25 mouse cellular contexts compared by ENCODE assay signal in genomic region chr15:96480822-96481221, GRCm38 (mm10). TPM values are rescaled to one million over a fixed set of nuclear protein-coding genes. Genes with fewer than 3 reads are reported as not detected.
A peak's percentile ranks its signal among the peaks of the same experiment; 100 is the strongest.
DNase-seq lines count a peak whose midpoint lies in the region; ATAC-seq and TF ChIP-seq lines count a peak whose summit lies in the region.
"Had no signal": no experiment of that assay in that cellular context is flagged by ENCODE, and none has a peak within 500 bp of the region (broad histone marks: within the 10 kb centered on the region; RNA-seq: fewer than 3 reads in every experiment).

No protein-coding gene starts in this region.

- WGBS in kidney, postnatal 0 days: 80% methylated on average over 3 of the region's 3 CpGs

- no peaks in the 10 kb centered on the region for H3K27me3 ChIP-seq in kidney, postnatal 0 days (ENCODE audit: insufficient read depth, low read length)
- H3K27me3 ChIP-seq: embryonic facial prominence, embryonic 13.5 days; embryonic facial prominence, embryonic 15.5 days; forebrain, embryonic 13.5 days; forebrain, embryonic 15.5 days; Patski had no signal

- no peak overlapping the region for H3K27ac ChIP-seq in kidney, postnatal 0 days
- H3K27ac ChIP-seq: embryonic facial prominence, embryonic 13.5 days; embryonic facial prominence, embryonic 15.5 days; forebrain, embryonic 10.5 days; forebrain, embryonic 13.5 days; forebrain, embryonic 15.5 days had no signal

- no peaks in the 10 kb centered on the region for H3K9me3 ChIP-seq in kidney, postnatal 0 days (replicated peaks; ENCODE audit: low read length)
- H3K9me3 ChIP-seq: embryonic facial prominence, embryonic 13.5 days; embryonic facial prominence, embryonic 15.5 days; forebrain, embryonic 10.5 days; forebrain, embryonic 13.5 days; forebrain, embryonic 15.5 days had no signal

- H3K4me1 ChIP-seq in kidney, postnatal 0 days (replicated peaks; ENCODE audit: insufficient read depth, low read length): no peaks in the 10 kb centered on the region
- H3K4me1 ChIP-seq: embryonic facial prominence, embryonic 13.5 days; embryonic facial prominence, embryonic 15.5 days; forebrain, embryonic 13.5 days; forebrain, embryonic 15.5 days had no signal

- 0 out of 2 replicates have a peak, but pooled peaks have one; percentile 11 for TF ChIP-seq CTCF in kidney, postnatal 0 days (IDR thresholded peaks at IDR 0.05; ENCODE audit: low read depth)

- no peak overlapping the region for H3K4me2 ChIP-seq in kidney, postnatal 0 days (ENCODE audit: low read length)
- H3K4me2 ChIP-seq: embryonic facial prominence, embryonic 13.5 days; embryonic facial prominence, embryonic 15.5 days; forebrain, embryonic 13.5 days; forebrain, embryonic 15.5 days had no signal

- no peak overlapping the region for H3K9ac ChIP-seq in kidney, postnatal 0 days (ENCODE audit: low read depth, low read length)
- H3K9ac ChIP-seq: embryonic facial prominence, embryonic 13.5 days; embryonic facial prominence, embryonic 15.5 days; forebrain, embryonic 13.5 days; forebrain, embryonic 15.5 days had no signal

- ATAC-seq in frontal cortex, adult (ENCODE audit: low TSS enrichment): peak; percentile 85
- ATAC-seq in kidney, postnatal 0 days (replicated peaks; ENCODE audit: low FRiP score, low read depth): no peak
- ATAC-seq in granulocyte monocyte progenitor cell, adult 5-6 weeks (replicated peaks; ENCODE audit: poor library complexity, severe bottlenecking): no peak
- ATAC-seq: activated CD4-positive, CD25-positive, alpha-beta regulatory T cell, adult 4 months; forebrain, embryonic 13.5 days; forebrain, embryonic 15.5 days; Patski had no signal

- H3K36me3 ChIP-seq in kidney, postnatal 0 days (ENCODE audit: insufficient read depth, low read length): no peaks in the 10 kb centered on the region
- H3K36me3 ChIP-seq: embryonic facial prominence, embryonic 13.5 days; embryonic facial prominence, embryonic 15.5 days; forebrain, embryonic 10.5 days; forebrain, embryonic 15.5 days had no signal

- no peak for DNase-seq in frontal cortex, postnatal 10 days (ENCODE audit: low spot score in 2 of 2)
- DNase-seq in kidney, postnatal 0 days (ENCODE audit: low spot score): no peak
- DNase-seq in kidney, adult 11 months: no peak
- DNase-seq in brain, adult 2 months (ENCODE audit: low read depth, low spot score): peak; percentile 68
- DNase-seq in left cerebral cortex, adult 18-20 months (ENCODE audit: low spot score in 2 of 2): no peak
- DNase-seq: adrenal gland, adult 8-10 months; adrenal gland, postnatal 14 days; adrenal gland, postnatal 36 days; cerebellum, adult 11 months; cerebellum, adult 18-20 months; cerebellum, adult 8-10 months; cerebellum, adult 9-11 months; cerebellum, postnatal 14 days; cerebellum, postnatal 36 days; embryo, embryonic 11 days had no signal

- H3K4me3 ChIP-seq in kidney, postnatal 0 days (replicated peaks; ENCODE audit: low read depth, low read length): no peak overlapping the region
- H3K4me3 ChIP-seq: embryonic facial prominence, embryonic 13.5 days; embryonic facial prominence, embryonic 15.5 days; erythroblast, embryonic 14.5 days; forebrain, embryonic 10.5 days; forebrain, embryonic 13.5 days; forebrain, embryonic 15.5 days had no signal

RNA-seq across cellular contexts. Expression of gene Scaf11, which starts 20.2 kb away (rescaled TPM):
- 80.0 and 81.5 TPM in 2 replicates for polyA plus RNA-seq in kidney, postnatal 0 days (2015; fragmentation: Nextera tagmentation; extraction: Ambion mirVana)
- 10 to 100 TPM; 54.3 to 54.7 TPM for total RNA-seq in left cerebral cortex, adult 18-20 months (2021)
- total RNA-seq in granulocyte monocyte progenitor cell, adult 5-6 weeks (2014; fragmentation: Nextera tagmentation): 88.4 and 105 TPM in 2 replicates
- total RNA-seq in granulocyte monocyte progenitor cell, adult 5-6 weeks (2017): 126 and 137 TPM in 2 replicates
